Mouse (Mus musculus) heart, postnatal 0 days (tissue): ENCODE results near the gene Pla2g2f. TPM values are rescaled to one million over a fixed set of nuclear protein-coding genes. Genes with fewer than 3 reads are reported as not detected.

Source experiments
- ATAC-seq: fragments of 200-750 bp; cut with Nextera tagmentation; 2 replicates; pipeline ENCODE4 v1.8.0; 2017; ENCODE audit warnings: low read depth, moderate number of reproducible peaks, moderate library complexity; ENCODE audit not compliant: insufficient read depth
- DNase-seq: peaks from one replicate; pipeline ENCODE4 v3.0.0-alpha.2; 2016; ENCODE audit warnings: low spot score
- H3K27ac ChIP-seq: fragments of 300-500 bp; sonication (generic); 2 replicates; pipeline ENCODE4 v1.5.1; 2014; ENCODE audit warnings: low read depth, mild to moderate bottlenecking
- H3K27me3 ChIP-seq: fragments of 300-500 bp; sonication (generic); 2 replicates; pipeline ENCODE4 v1.6.1; 2014; ENCODE audit warnings: low read length, mixed read lengths; ENCODE audit not compliant: control insufficient read depth, insufficient read depth
- H3K36me3 ChIP-seq: fragments of 300-500 bp; sonication (generic); replicated peaks from 2 replicates; pipeline ENCODE4 v1.6.1; 2014; ENCODE audit warnings: low read length, mixed read lengths; ENCODE audit not compliant: control insufficient read depth, insufficient read depth
- H3K4me1 ChIP-seq: fragments of 300-500 bp; sonication (generic); 2 replicates; pipeline ENCODE4 v1.6.1; 2014; ENCODE audit warnings: antibody characterized with exemption; ENCODE audit not compliant: control insufficient read depth, insufficient read depth
- H3K4me2 ChIP-seq: fragments of 300-500 bp; sonication (generic); 2 replicates; pipeline ENCODE4 v1.6.1; 2014; ENCODE audit warnings: low read depth, mild to moderate bottlenecking, low read length, moderate library complexity
- H3K4me3 ChIP-seq: fragments of 300-500 bp; sonication (generic); 2 replicates; pipeline ENCODE4 v1.5.1; 2014; ENCODE audit warnings: low read depth, low read length
- H3K9ac ChIP-seq: fragments of 300-500 bp; sonication (generic); replicated peaks from 2 replicates; pipeline ENCODE4 v1.6.1; 2014; ENCODE audit warnings: low read depth, low read length, mixed read lengths
- H3K9me3 ChIP-seq: fragments of 300-500 bp; sonication (generic); replicated peaks from 2 replicates; pipeline ENCODE4 v1.6.1; 2016; ENCODE audit warnings: low read length; ENCODE audit not compliant: control insufficient read depth
- CTCF ChIP-seq: IDR thresholded peaks from 2 replicates; pipeline ENCODE4 v1.5.1; 2016; ENCODE audit warnings: antibody characterized with exemption, control low read depth, low read depth
- EP300 ChIP-seq: IDR thresholded peaks from 2 replicates; pipeline ENCODE4 v1.6.1; 2016; ENCODE audit warnings: antibody characterized with exemption, low read depth
- WGBS: fragments of 180-500 bp; shearing (Covaris S2); extraction: QIAGEN DNeasy Blood & Tissue Kit; methylation state at CpG from one replicate; pipeline ENCODE4 v1.1.7; 2014; 5-methylcytosine and 5-hydroxymethylcytosine counted together
- polyA plus RNA-seq: library from polyadenylated mRNA; unstranded; fragments of >200 nt; fragmentation: Nextera tagmentation; extraction: Ambion mirVana; gene quantifications from 2 replicates; pipeline ENCODE4 v1.2.1, GENCODE M21; 2015
- total RNA-seq: library from RNA; depleted of rRNA; stranded (reverse); fragments of >200 nt; gene quantifications from 2 replicates; pipeline ENCODE4 v1.2.3, GENCODE M21; 2014; ENCODE audit warnings: low replicate concordance

The Pla2g2f gene
- total and polyA plus RNA-seq, 2 experiments from 2014 or later = not detected

DNA sequence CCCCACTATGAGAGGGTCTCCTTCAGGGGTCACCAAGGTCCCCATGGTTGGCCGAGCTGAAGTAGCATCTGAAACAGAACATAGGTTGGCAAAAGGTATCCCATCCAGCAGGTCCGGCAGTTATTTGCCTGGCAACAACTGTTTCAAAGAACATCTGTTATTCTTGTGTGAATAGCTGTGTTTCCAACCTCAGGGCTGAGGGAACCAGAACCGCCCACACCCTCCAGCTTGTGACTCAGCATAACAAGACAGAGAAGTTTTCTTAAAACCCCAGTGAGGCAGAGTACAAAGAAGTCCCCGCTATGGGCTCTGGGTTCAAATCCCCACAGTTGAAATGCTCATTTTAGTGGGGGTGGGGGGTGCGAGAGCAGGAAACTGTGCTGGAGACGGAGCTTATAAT is 24.7 kb upstream of the Pla2g2f start:
- H3K27me3 ChIP-seq = peaks cover 25% of the 10 kb centered on the region; the same call in 1 of the 2 replicates

DNA sequence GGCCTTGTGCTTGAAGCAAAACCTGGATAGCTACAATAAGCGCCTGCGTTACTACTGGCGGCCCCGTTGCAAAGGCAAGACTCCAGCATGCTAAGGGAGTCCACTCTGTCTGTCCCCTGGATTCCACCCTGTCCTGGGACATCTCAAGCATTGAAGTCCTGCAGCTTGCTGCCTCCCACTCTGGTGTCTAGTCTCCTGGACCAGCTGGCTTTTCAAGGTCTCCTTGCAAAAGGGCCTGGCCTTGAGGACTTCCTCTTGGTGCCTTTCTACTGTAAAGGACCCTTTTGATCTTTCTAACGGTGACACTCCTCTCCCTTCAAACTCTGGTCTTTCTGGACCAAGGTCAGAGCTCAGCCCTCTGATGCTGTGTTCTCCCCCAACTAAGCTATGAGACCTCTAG is 22.9 kb upstream of the Pla2g2f start:
- TF ChIP-seq EP300 = no peak
- TF ChIP-seq CTCF = no peak
- Histone ChIP-seq H3K9ac (no peak overlapping the region), H3K36me3 (no peaks in the 10 kb centered on the region), H3K4me1 (no peaks in the 10 kb centered on the region), H3K27me3 (peaks cover 25% of the 10 kb centered on the region; the same call in 1 of the 2 replicates), H3K27ac (no peak overlapping the region), H3K4me3 (no peak overlapping the region), H3K9me3 (no peaks in the 10 kb centered on the region), H3K4me2 (no peak overlapping the region)
- no peak for ATAC-seq
- 75% methylated on average over 5 of the region's 5 CpGs for WGBS
- DNase-seq = no peak

More for the DNA sequence above, 24.7 kb upstream of the Pla2g2f start:
- Histone ChIP-seq H3K4me3 (no peak overlapping the region), H3K4me2 (no peak overlapping the region), H3K9ac (no peak overlapping the region), H3K4me1 (no peaks in the 10 kb centered on the region), H3K9me3 (no peaks in the 10 kb centered on the region), H3K36me3 (no peaks in the 10 kb centered on the region), H3K27ac (no peak overlapping the region)
- DNase-seq (no peak), ATAC-seq (no peak)
- no peak for TF ChIP-seq CTCF
- no peak for TF ChIP-seq EP300
- 80% methylated on average over 6 of the region's 6 CpGs for WGBS

DNA sequence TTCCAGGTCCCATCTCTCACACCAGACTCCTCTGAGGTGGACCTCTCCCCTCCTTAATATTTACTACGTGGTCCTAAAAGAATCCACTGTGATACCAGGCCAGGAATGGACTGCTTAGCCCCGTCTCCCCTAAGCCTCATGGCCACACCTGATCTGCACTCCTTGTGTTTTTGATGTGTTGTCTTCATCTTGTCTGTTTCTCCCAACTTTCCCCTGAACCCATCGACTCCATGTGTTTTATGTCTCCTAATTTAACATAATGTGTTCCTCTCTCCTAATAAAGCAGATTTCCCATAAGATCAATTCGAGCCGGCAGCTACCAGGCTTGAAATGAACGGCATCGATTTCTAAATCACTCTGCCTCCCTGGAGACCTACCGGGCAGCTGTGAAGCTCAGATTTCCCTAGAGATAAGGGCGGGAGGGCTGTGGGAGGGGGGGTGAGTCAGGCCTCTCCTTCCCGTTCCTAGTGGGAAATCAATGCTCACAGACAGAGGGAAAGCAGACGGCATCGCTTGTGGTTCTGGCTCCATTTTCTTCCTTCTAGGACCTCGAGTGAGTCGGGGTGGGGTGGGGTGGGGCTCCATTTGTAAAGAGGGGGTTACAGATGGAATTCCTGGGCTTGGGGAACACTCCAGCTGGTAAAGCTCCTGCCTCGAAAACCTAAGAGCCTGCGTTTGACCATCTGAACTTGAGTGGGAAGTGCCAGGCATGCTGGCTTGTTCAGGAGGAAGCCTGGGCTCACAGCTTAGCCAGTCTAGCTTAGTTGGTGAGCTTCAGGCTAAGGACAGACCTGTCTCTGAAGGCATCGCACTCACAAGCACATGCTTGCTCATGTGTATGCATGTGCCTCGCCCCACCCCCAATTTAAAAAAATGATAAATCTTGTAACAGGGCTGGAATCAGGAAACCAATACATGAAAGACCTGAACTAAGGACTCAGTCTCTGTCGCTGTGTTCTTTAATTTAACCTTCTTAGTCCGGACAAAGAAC is 20.3 kb upstream of the Pla2g2f start:
- peaks cover 20% of the 10 kb centered on the region; the same call in 1 of the 2 replicates for H3K27me3 ChIP-seq
- no peaks in the 10 kb centered on the region for H3K4me1 ChIP-seq
- TF ChIP-seq EP300 (no peak), CTCF (no peak)
- H3K4me3 ChIP-seq = no peak overlapping the region
- H3K9ac ChIP-seq = no peak overlapping the region
- H3K9me3 ChIP-seq = no peaks in the 10 kb centered on the region
- no peak for ATAC-seq
- H3K36me3 ChIP-seq = no peaks in the 10 kb centered on the region
- no peak overlapping the region for H3K27ac ChIP-seq
- 48% methylated on average over 20 of the region's 20 CpGs for WGBS
- no peak for DNase-seq
- no peak overlapping the region for H3K4me2 ChIP-seq

DNA sequence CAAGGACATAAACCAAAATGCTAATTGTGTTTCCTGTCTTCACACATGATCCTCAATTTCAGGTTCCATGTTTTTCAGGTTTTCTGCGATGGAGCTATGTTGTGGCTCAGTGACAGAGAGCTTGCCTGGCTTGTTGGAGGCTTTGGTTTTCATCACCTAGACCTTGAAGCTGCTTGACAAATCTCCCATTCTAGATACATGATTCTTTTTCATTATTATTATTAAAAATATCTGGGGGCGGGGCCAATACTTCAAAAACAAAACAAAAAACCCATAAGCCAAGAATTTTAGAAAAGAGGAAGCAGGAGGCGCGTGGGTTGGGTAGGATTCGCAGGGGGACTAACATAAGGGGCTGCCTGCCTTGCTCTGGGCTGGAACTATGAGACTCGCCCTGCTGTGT is 18.0 kb upstream of the Pla2g2f start, which contains the start of gene Pla2g2d:
Gene Pla2g2d, plus strand, starts transcription at position 301 of the 400 bp plus-strand sequence.
- TF ChIP-seq EP300 (no peak), CTCF (no peak)
- DNase-seq (no peak), ATAC-seq (no peak)
- Histone ChIP-seq H3K27me3 (peaks cover 23% of the 10 kb centered on the region), H3K4me3 (no peak within 1 kb of the TSS), H3K36me3 (no peaks in the 10 kb centered on the region), H3K4me2 (no peak within 1 kb of the TSS), H3K27ac (no peak within 1 kb of the TSS), H3K4me1 (no peaks in the 10 kb centered on the region), H3K9me3 (no peaks in the 10 kb centered on the region), H3K9ac (no peak within 1 kb of the TSS)
- 73% methylated on average over 6 of the region's 6 CpGs for WGBS

DNA sequence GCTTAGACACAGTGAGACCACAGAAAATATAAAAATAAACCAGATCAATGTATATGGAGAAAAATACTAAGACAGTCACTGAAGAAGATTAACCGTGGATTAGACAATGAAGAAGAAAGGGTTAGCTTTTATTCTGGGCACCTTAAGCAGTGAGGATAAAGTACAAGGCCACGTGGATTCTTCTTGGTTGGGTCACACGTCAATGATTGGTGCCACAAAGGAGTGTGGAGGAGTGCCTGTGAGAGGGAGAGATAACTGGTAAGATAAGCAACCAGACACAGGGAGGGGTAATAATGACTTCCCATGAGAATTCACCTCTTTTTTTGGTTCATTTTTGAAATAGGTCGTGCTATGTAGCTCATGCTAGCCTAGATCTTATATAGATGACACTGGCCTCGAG is 15.0 kb upstream of the Pla2g2f start:
- WGBS = 55% methylated on average over 5 of the region's 5 CpGs

More for the DNA sequence above, 15.0 kb upstream of the Pla2g2f start:
- H3K4me2 ChIP-seq = no peak overlapping the region
- no peak for ATAC-seq
- no peak overlapping the region for H3K9ac ChIP-seq
- no peaks in the 10 kb centered on the region for H3K36me3 ChIP-seq
- DNase-seq = no peak
- H3K27me3 ChIP-seq = peaks cover 10% of the 10 kb centered on the region
- no peak overlapping the region for H3K27ac ChIP-seq
- H3K9me3 ChIP-seq = no peaks in the 10 kb centered on the region
- no peaks in the 10 kb centered on the region for H3K4me1 ChIP-seq
- H3K4me3 ChIP-seq = no peak overlapping the region
- TF ChIP-seq CTCF (no peak), EP300 (no peak)
